Mouse (Mus musculus): ENCODE measurements around the gene Ttyh2.
"Not testable (repeated sequence)": the region's sequence is repeated elsewhere in the genome, so short reads cannot be mapped to it uniquely, and the experiment has no call there.

Gene Ttyh2

GRCm38 (mm10) chr11:114662746-114663362 lies 12.4 kb upstream of the Ttyh2 start:
- DNase-seq: peak; percentile 87 to 90

GRCm38 (mm10) chr11:114664164-114664563 lies 11.1 kb upstream of the Ttyh2 start:
- DNase-seq: no peak

- no peak for DNase-seq
Observed at GRCm38 (mm10) chr11:114665463-114665862, 9.8 kb upstream of the Ttyh2 start.

GRCm38 (mm10) chr11:114666786-114667185 lies 8.4 kb upstream of the Ttyh2 start:
- no peak for DNase-seq

GRCm38 (mm10) chr11:114667236-114667931 lies 7.8 kb upstream of the Ttyh2 start:
- DNase-seq: no peak

- DNase-seq: peak; percentile 67 to 72
Observed at GRCm38 (mm10) chr11:114667932-114668285, 7.3 kb upstream of the Ttyh2 start.

GRCm38 (mm10) chr11:114668301-114668710 lies 6.9 kb upstream of the Ttyh2 start, which contains the start of gene Rpl38:
Rpl38 (plus strand) TSS chr11:114668524.
- DNase-seq: peak; percentile 98

- peak; percentile 82 to 92 for DNase-seq
Observed at GRCm38 (mm10) chr11:114668741-114669623, 6.2 kb upstream of the Ttyh2 start.

- DNase-seq: peak; percentile 36 to 41
Observed at GRCm38 (mm10) chr11:114669651-114670168, 5.5 kb upstream of the Ttyh2 start.

GRCm38 (mm10) chr11:114671147-114671546 lies 4.1 kb upstream of the Ttyh2 start:
- DNase-seq: no peak

- peak; percentile 79 to 87 for DNase-seq
Observed at GRCm38 (mm10) chr11:114672794-114673718, 2.2 kb upstream of the Ttyh2 start.

GRCm38 (mm10) chr11:114673719-114674050 lies 1.5 kb upstream of the Ttyh2 start:
- DNase-seq: no peak

GRCm38 (mm10) chr11:114674180-114674579 lies 1.1 kb upstream of the Ttyh2 start:
- DNase-seq: no peak

- not testable (repeated sequence) for DNase-seq
Observed at GRCm38 (mm10) chr11:114674796-114675195, 435 bp upstream of the Ttyh2 start.

GRCm38 (mm10) chr11:114675826-114676401 lies 683 bp downstream of the Ttyh2 start:
- peak; percentile 71 for DNase-seq

GRCm38 (mm10) chr11:114676431-114676830 lies 1.2 kb downstream of the Ttyh2 start:
- peak; percentile 54 to 56 for DNase-seq

GRCm38 (mm10) chr11:114676896-114677530 lies 1.8 kb downstream of the Ttyh2 start:
- DNase-seq: peak in 1 of 2 experiments; percentile 66

- DNase-seq: peak; percentile 54 to 63
Observed at GRCm38 (mm10) chr11:114679582-114679981, 4.4 kb downstream of the Ttyh2 start.

GRCm38 (mm10) chr11:114680291-114680690 lies 5.1 kb downstream of the Ttyh2 start:
- DNase-seq: peak in 1 of 2 experiments; percentile 43

- no peak for DNase-seq
Observed at GRCm38 (mm10) chr11:114681054-114681453, 5.8 kb downstream of the Ttyh2 start.

- no peak for DNase-seq
Observed at GRCm38 (mm10) chr11:114682321-114682900, 7.2 kb downstream of the Ttyh2 start.

Measured in cerebellum, postnatal 14 days (tissue).